Mouse (Mus musculus): ENCODE results near the gene Pin1rt1. TPM values are rescaled to one million over a fixed set of nuclear protein-coding genes. Genes with fewer than 3 reads are reported as not detected.

Pin1rt1 gene
- polyA plus RNA-seq, 1 experiment, result not detected

DNA sequence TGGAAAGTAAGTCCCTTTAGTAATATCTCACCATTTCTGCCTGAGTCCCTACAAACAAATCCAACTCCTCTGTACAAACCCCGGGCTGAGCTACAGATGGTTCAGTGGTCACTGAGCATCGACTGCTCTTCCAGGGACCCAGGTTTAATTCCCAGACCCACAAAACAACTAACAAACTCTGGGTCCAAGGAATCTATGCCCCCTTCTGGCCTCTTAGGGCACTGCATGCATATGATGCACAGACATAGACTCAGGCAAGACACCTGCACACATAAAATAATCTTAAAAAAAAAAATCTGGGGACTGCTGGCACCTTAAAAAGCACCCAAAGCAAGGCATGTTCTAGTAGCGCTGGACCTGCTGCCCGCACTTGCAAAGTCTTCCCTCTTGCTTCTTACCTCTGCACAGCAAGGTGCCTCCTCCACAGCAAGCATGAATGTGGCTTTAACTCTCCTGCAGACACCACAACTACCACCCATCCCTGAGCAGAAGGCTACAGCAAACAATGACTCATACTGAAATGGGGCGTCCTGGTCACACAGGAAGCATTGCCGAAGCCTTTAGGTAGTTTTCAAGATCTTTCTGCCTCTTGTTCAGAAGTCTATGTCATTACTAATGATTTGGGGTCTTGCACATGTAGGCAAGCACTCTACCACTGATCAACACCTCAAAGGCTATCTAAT lies 46.9 kb downstream of the Pin1rt1 start:
- DNase-seq, result no peak
- no peaks in the 10 kb centered on the region for H3K4me1 ChIP-seq (ENCODE audit: control insufficient read depth, insufficient read depth, low read length)
- no peak overlapping the region for H3K4me3 ChIP-seq (replicated peaks; ENCODE audit: extremely low read depth, low read depth, low read length)
- 87% methylated on average over 6 of the region's 6 CpGs for WGBS
- no peak for TF ChIP-seq POLR2A (IDR thresholded peaks at IDR 0.05; ENCODE audit: borderline replicate concordance, extremely low read depth, low read depth, low read length)
- TF ChIP-seq CTCF (IDR thresholded peaks at IDR 0.05; ENCODE audit: insufficient read depth, low read length), result no peak

Other genes starting within 250 kb of the Pin1rt1 start
- 39.3 and 46.2 TPM in 2 replicates for gene Hipk3, start 221.9 kb downstream of the Pin1rt1 start, polyA plus RNA-seq (2012; rRNA removed)
- 5.1 and 9.7 TPM in 2 replicates for gene Cstf3, start 125.9 kb downstream of the Pin1rt1 start, polyA plus RNA-seq (2012; rRNA removed)
- gene Tcp11l1, start 4.2 kb downstream of the Pin1rt1 start, polyA plus RNA-seq (2012; rRNA removed), result 4.7 and 5.1 TPM in 2 replicates
- 1.1 and 1.7 TPM in 2 replicates for gene Depdc7, start 26.5 kb upstream of the Pin1rt1 start, polyA plus RNA-seq (2012; rRNA removed)
- 4.6 and 5.9 TPM in 2 replicates for gene Qser1, start 100.4 kb upstream of the Pin1rt1 start, polyA plus RNA-seq (2012; rRNA removed)
- gene Prrg4, start 133.5 kb upstream of the Pin1rt1 start, polyA plus RNA-seq (2012; rRNA removed), result 0.72 and 1.4 TPM in 2 replicates
- 1.1 TPM in 1 of 2 replicates, not detected in the other for gene Ccdc73, start 151.4 kb upstream of the Pin1rt1 start, polyA plus RNA-seq (2012; rRNA removed)